Mouse (Mus musculus) lung, adult 2 months (tissue): ENCODE results near the gene Sh3rf3.

ENCODE experiments used
- CTCF ChIP-seq: fragments of 200-500 bp; IDR thresholded peaks from 2 replicates; pipeline ENCODE4 v1.5.1; 2011; ENCODE audit warnings: mild to moderate bottlenecking, low read length, control low read depth; ENCODE audit not compliant: insufficient read depth
- POLR2A ChIP-seq: fragments of 200-500 bp; IDR thresholded peaks from 2 replicates; pipeline ENCODE4 v1.6.1; 2011; ENCODE audit warnings: low read depth, mild to moderate bottlenecking, control low read depth, low read length, borderline replicate concordance; ENCODE audit errors: extremely low read depth

DNA sequence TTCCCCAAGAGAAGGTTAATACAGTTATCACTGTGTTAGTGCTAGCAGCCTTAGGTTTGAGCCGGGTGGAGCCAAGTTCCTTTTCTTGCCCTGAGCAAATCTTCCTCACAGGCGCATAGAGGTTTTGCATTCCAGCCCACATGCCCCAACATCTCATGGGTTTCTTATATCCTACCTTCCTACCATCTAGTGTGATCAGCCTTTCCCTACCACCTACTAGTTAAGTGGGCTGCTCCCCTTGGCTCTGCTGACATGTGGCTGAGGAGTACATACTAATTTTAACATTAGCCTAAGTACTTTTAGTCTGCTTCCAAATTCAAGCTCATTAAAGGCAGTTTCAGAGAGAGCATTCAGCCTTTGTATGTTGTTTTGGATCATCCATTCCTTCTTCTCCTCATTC, 72.7 kb downstream of the Sh3rf3 start:
- TF ChIP-seq POLR2A (no peak), CTCF (no peak)
